Mouse (Mus musculus) liver, embryonic 16.5 days (tissue): ENCODE measurements around the gene Rnf227. TPM values are rescaled to one million over a fixed set of nuclear protein-coding genes. Genes with fewer than 3 reads are reported as not detected.

Experiments
- ATAC-seq: fragments of 200-750 bp; cut with Nextera tagmentation; 2 replicates; pipeline ENCODE4 v1.8.0; 2017; ENCODE audit warnings: low read depth, mild to moderate bottlenecking, moderate number of reproducible peaks, moderate library complexity
- H3K27ac ChIP-seq: fragments of 300-500 bp; sonication (generic); 2 replicates; pipeline ENCODE4 v1.5.1; 2014; ENCODE audit warnings: mild to moderate bottlenecking, low read length
- H3K27me3 ChIP-seq: fragments of 300-500 bp; sonication (generic); 2 replicates; pipeline ENCODE4 v1.6.1; 2014; ENCODE audit warnings: low read depth, low read length, mixed read lengths; ENCODE audit not compliant: control insufficient read depth, insufficient read depth
- H3K36me3 ChIP-seq: fragments of 300-500 bp; sonication (generic); 2 replicates; pipeline ENCODE4 v1.6.1; 2014; ENCODE audit warnings: mild to moderate bottlenecking; ENCODE audit not compliant: control insufficient read depth, insufficient read depth
- H3K4me1 ChIP-seq: fragments of 300-500 bp; sonication (generic); 2 replicates; pipeline ENCODE4 v1.6.1; 2014; ENCODE audit warnings: low read depth, low read length, mixed read lengths; ENCODE audit not compliant: control insufficient read depth
- H3K4me2 ChIP-seq: fragments of 300-500 bp; sonication (generic); 2 replicates; pipeline ENCODE4 v1.6.1; 2014; ENCODE audit warnings: low read depth, low read length, mixed read lengths
- H3K4me3 ChIP-seq: fragments of 300-500 bp; sonication (generic); 2 replicates; pipeline ENCODE4 v1.5.1; 2014; ENCODE audit warnings: low read depth, mild to moderate bottlenecking, low read length
- H3K9ac ChIP-seq: fragments of 300-500 bp; sonication (generic); 2 replicates; pipeline ENCODE4 v1.6.1; 2014; ENCODE audit warnings: low read depth, low read length
- H3K9me3 ChIP-seq: fragments of 300-500 bp; sonication (generic); replicated peaks from 2 replicates; pipeline ENCODE4 v1.6.1; 2016; ENCODE audit warnings: low read length; ENCODE audit not compliant: control insufficient read depth
- WGBS: fragments of 180-500 bp; shearing (Covaris S2); extraction: QIAGEN DNeasy Blood & Tissue Kit; methylation state at CpG from one replicate; pipeline ENCODE4 v1.1.7; 2014; ENCODE audit not compliant: insufficient replicate concordance; 5-methylcytosine and 5-hydroxymethylcytosine counted together
- polyA plus RNA-seq: library from polyadenylated mRNA; unstranded; fragments of >200 nt; fragmentation: Nextera tagmentation; extraction: Ambion mirVana; gene quantifications from 2 replicates; pipeline ENCODE4 v1.2.1, GENCODE M21; 2015

The Rnf227 gene
- polyA plus RNA-seq, 1 experiment from 2014 or later, result 0.74 TPM

DNA sequence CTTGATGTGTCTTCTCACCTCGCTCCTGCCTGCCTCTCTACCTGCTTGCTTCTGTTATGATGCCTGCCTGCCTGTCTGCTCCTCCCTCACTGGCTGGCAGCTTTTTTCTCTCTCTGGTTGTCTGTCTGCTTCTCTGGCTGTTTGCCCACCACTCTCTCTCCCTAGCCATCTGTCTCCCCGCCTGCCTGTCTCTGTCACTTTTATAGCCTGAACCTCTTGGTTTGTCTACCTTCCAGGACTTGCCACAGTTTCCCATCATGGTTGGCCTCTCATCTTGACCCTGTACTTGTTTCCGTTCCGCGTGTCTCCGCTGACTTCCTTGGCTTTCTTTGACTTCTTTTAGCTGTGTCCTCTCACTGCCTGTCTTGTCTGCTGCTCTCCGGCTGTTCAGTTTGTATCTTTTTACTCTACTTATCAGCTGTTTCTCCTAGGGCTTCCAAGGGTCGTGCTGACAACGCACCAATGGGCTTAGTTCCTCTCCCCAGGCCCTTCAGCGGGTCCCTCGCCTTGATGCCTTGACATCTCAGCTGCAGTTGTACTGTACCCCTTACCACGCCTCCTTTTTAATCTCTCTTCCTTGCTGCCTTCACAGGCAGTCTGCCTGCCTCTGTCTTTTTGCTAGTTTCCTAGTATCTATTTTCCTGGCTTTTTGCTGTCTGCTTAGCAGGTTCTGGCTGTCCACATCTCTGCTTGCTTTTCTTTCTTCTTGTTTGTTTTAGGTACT lies 32.0 kb downstream of the Rnf227 start:
- 46% methylated on average over 12 of the region's 12 CpGs for WGBS
- H3K27ac ChIP-seq, result peak overlapping the region; percentile 92
- no peak overlapping the region for H3K9ac ChIP-seq
- ATAC-seq, result no peak
- H3K27me3 ChIP-seq, result peaks cover 35% of the 10 kb centered on the region
- peak overlapping the region; percentile 45; the same call in 1 of the 2 replicates for H3K4me3 ChIP-seq
- H3K4me1 ChIP-seq, result peaks cover 50% of the 10 kb centered on the region
- peak overlapping the region; percentile 82; the same call in 1 of the 2 replicates for H3K4me2 ChIP-seq
- no peaks in the 10 kb centered on the region for H3K36me3 ChIP-seq
- H3K9me3 ChIP-seq, result no peaks in the 10 kb centered on the region

DNA sequence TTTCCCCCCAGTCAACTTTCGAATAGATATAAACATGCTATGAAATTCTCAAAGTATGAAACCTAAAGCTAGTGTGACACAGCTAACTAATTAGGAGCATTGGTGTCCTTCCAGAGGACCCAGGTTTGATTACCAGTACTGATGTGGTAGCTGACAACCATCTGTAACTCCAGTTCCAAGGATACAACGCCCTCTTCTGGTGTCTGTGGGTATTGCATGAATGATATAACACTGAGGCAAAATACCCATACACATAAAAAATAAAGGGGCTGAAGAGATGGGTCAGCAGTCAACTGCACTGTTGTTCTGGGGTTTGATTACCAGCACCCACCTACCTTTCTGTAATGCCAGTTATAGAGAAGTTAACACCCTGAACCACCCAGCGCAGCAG lies 32.5 kb downstream of the Rnf227 start:
- peak overlapping the region; percentile 82 for H3K4me2 ChIP-seq
- H3K4me1 ChIP-seq, result peaks cover 44% of the 10 kb centered on the region
- H3K27ac ChIP-seq, result peak overlapping the region; percentile 92
- ATAC-seq, result peak; percentile 6; the same call in 1 of the 2 replicates
- no peaks in the 10 kb centered on the region for H3K36me3 ChIP-seq
- WGBS, result 46% methylated on average over 3 of the region's 3 CpGs
- H3K4me3 ChIP-seq, result peak overlapping the region; percentile 45
- H3K9ac ChIP-seq, result no peak overlapping the region
- H3K27me3 ChIP-seq, result peaks cover 30% of the 10 kb centered on the region
- no peaks in the 10 kb centered on the region for H3K9me3 ChIP-seq

DNA sequence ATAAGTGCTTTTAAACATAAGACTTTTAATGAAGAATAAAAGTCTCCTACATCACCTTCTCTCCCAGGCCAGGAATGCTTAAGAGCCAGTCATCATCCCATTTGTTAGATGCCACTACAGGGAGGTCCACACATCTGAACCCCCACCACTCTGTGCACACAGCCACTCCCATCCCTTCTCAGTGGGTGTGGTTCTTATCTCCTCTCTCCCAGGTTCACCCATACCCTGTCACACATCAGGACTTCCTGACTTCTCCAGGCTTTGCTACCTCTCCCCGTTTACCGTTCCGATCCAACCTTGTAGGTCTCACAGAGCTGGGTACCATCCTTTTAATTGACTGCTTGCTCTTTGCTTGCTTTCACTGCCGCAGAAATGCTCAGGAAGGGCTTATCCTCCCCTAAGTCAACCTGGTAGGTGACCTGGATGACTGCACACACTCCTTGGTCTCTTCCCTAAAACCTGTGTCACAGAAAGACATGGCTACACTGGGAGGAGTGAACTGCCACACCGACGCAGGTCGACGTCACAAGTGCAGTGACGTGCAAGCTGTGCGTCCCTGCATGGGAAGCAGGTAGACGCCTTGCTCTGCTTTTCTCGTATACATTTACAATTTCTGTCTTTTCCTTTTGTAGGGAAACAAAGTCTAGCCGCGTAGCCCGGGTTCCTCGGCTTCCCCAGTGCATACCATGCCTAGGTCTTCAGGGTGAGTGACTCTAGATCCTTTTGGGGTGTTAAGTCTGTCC lies 33.1 kb downstream of the Rnf227 start:
- Histone ChIP-seq H3K9ac (peak overlapping the region; percentile 59), H3K36me3 (no peaks in the 10 kb centered on the region), H3K4me2 (peak overlapping the region; percentile 82), H3K4me1 (peaks cover 38% of the 10 kb centered on the region), H3K9me3 (no peaks in the 10 kb centered on the region), H3K27ac (peak overlapping the region; percentile 92), H3K27me3 (peaks cover 24% of the 10 kb centered on the region), H3K4me3 (peak overlapping the region; percentile 45)
- ATAC-seq, result peak; percentile 91
- 53% methylated on average over 16 of the region's 16 CpGs for WGBS

DNA sequence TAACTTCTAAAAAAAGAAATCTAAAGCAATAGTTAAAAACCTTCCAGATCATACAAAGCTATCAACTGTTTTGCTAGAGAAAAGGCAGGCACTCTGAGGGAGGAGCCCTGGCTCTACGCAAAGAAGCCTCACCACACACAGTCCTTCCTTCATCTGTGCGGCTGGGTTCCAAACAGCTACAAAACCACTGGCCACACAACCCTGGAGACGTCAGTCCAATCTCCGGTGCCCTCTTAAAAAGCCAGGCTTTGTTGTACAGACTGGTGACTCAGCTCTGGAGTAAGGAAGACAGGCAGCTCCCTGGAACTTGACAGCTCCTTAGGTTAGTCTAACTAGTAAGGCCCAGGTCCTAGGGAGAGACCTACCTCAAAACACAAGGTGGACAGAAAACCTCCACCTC lies 35.4 kb downstream of the Rnf227 start:
- Histone ChIP-seq H3K9ac (no peak overlapping the region), H3K4me2 (no peak overlapping the region), H3K27ac (no peak overlapping the region), H3K4me3 (no peak overlapping the region), H3K9me3 (no peaks in the 10 kb centered on the region), H3K4me1 (peaks cover 38% of the 10 kb centered on the region), H3K27me3 (peaks cover 7% of the 10 kb centered on the region; the same call in 1 of the 2 replicates), H3K36me3 (no peaks in the 10 kb centered on the region)
- ATAC-seq, result no peak
- 80% methylated on average over 4 of the region's 4 CpGs for WGBS

DNA sequence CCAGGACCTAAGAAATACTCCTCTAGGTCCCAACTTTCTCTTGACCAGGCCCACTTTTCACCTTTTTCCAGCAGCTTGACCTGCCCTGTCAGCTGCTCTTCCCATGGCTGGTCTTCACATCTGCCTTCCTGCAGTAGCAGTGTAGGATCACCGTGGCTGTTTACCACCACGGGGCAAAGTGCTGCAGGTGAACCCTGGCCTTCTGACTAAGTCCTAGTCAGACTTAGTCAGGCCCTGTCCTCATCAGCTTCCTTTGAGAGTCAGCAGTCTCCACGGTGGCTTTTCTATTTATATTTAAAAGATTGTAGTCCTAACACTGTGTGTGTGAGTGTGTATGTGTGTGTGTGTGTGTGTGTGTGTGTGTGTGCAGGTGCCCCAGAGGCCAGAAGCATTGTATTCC lies 37.5 kb downstream of the Rnf227 start:
- ATAC-seq, result peak; percentile 59
- WGBS, result 47% methylated on average over 3 of the region's 3 CpGs
- H3K4me1 ChIP-seq, result peaks cover 16% of the 10 kb centered on the region
- H3K4me3 ChIP-seq, result no peak overlapping the region
- H3K27ac ChIP-seq, result peak overlapping the region; percentile 62
- no peak overlapping the region for H3K9ac ChIP-seq
- no peaks in the 10 kb centered on the region for H3K27me3 ChIP-seq
- no peak overlapping the region for H3K4me2 ChIP-seq
- H3K9me3 ChIP-seq, result no peaks in the 10 kb centered on the region
- no peaks in the 10 kb centered on the region for H3K36me3 ChIP-seq

DNA sequence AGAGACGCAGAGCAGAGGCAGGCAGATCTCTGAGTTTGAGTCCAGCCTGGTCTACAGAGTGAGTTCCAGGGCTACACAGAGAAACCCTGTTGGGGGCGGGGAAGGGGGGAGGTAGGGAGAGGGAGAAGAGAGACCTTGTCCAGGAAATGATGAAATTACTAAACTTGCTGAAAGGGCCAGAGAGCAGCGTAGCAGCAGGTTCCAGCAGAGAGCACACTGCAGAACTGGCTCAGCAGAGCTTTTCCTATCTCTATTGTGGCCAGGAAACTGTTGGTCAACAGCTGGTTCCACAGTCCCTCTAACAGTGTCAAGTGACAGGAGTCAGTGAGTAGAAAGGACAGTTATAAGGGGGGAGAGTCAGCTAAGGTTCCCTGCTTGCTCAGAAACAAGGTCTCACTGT lies 39.3 kb downstream of the Rnf227 start:
- Histone ChIP-seq H3K36me3 (no peaks in the 10 kb centered on the region), H3K27me3 (no peaks in the 10 kb centered on the region), H3K4me3 (no peak overlapping the region), H3K4me2 (no peak overlapping the region), H3K9ac (no peak overlapping the region), H3K4me1 (no peaks in the 10 kb centered on the region; the same call in 1 of the 2 replicates), H3K27ac (peak overlapping the region; percentile 60), H3K9me3 (no peaks in the 10 kb centered on the region)
- WGBS, result 37% methylated on average over 3 of the region's 3 CpGs
- peak; percentile 28 for ATAC-seq

DNA sequence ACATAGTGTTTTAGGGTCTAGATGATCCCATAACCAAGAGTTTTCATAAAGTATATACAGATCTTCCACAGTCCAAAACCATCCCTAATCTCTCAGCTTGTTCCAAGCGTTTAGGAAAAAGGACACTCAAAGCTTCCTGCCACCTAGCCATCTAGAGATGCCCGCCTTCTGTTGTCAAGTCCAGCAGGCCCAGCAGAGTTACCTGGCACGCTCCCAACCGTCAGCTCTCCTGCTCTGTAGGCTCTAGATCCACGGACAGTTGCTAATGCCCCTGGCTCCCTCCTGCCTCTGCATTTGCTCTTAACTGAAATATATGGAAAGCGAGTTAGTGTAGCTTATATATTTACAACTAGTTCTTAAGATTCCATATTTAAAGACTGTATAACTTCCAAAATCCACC lies 41.1 kb downstream of the Rnf227 start:
- Histone ChIP-seq H3K9ac (no peak overlapping the region), H3K4me3 (no peak overlapping the region), H3K4me2 (no peak overlapping the region), H3K4me1 (no peaks in the 10 kb centered on the region; the same call in 1 of the 2 replicates), H3K9me3 (no peaks in the 10 kb centered on the region), H3K27ac (no peak overlapping the region), H3K36me3 (no peaks in the 10 kb centered on the region), H3K27me3 (no peaks in the 10 kb centered on the region)
- 64% methylated on average over 6 of the region's 6 CpGs for WGBS
- no peak for ATAC-seq

DNA sequence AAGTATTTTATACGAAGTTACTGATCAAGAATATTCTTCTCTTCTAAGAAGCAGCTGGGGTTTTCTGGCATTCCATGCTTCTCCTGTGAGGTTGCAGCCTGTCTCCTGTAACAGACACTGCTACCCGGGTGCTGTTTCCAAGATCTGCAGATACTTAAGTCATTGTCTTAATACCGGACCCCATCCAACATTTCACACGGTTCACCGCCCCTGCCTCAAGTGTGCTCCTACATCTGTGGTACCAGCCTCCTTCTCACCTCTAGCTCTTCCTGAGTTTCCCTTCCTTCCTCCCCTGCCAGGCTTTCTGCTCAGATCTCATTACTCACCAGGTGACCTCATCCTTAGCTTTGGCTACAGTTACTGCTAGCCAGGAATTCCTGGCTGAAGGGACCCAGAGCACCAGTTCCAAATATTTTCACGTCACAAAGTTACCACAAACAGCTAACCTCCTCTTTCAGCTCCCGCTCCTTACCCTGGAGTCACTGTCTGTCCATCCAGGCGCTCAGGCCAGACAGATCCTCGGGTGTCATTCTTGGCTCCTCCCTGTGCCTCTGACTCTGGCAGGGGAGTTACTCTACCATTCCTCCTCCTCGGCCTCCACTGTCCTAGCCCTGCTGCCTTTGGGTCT lies 42.3 kb downstream of the Rnf227 start:
- no peak for ATAC-seq
- 71% methylated on average over 10 of the region's 10 CpGs for WGBS
- H3K27ac ChIP-seq, result no peak overlapping the region

More for the DNA sequence above, 42.3 kb downstream of the Rnf227 start:
- H3K4me3 ChIP-seq, result no peak overlapping the region
- H3K36me3 ChIP-seq, result no peaks in the 10 kb centered on the region
- H3K4me1 ChIP-seq, result no peaks in the 10 kb centered on the region; the same call in 1 of the 2 replicates
- H3K9me3 ChIP-seq, result no peaks in the 10 kb centered on the region
- no peak overlapping the region for H3K4me2 ChIP-seq
- H3K27me3 ChIP-seq, result no peaks in the 10 kb centered on the region
- no peak overlapping the region for H3K9ac ChIP-seq
